Mouse (Mus musculus): ENCODE results near the gene Timp2.
A peak's percentile ranks its signal among the peaks of the same experiment; 100 is the strongest.

The Timp2 gene

DNA sequence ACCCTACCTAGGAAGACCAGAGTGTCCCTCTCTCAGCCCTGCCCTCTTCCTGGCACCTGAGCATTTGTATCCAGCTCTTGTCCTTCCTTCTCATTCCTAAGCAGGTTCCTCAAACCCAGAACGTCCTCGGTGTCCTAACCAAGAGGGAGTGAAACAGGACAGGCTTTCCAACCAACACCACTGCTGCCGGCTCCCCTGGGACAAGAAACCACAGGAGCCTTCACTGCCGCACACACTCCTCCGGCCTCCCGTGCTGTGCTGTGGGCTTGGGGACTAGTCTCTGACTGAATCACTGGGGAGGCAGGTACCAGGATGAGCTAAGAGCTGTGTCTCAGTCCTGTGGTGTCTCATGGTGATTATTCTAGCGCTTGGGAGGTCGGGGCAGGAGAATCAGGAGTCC, 14.1 kb upstream of the Timp2 start:
- no peak for DNase-seq (ENCODE audit: low read depth, low spot score)

DNA sequence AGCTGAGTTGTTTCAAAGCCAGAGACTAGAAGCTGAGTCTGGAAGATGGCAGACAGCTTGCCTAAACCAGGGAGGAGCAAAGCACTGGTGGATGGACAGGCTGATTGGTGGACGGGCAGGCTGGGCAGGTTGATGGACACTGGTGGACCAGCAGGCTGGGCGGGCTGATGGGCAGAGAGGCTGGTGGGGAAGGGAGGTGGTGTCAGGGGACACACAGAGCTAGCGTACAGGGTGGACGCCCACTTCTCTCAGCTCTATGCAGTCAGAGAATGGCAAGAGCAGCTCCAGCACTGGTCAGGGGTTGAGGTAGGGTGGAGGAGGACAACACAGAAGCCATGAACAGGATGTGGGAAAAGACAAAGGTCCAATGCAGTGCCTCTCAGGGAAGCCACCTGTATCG, 13.7 kb upstream of the Timp2 start:
- no peak for DNase-seq (ENCODE audit: low read depth, low spot score)

DNA sequence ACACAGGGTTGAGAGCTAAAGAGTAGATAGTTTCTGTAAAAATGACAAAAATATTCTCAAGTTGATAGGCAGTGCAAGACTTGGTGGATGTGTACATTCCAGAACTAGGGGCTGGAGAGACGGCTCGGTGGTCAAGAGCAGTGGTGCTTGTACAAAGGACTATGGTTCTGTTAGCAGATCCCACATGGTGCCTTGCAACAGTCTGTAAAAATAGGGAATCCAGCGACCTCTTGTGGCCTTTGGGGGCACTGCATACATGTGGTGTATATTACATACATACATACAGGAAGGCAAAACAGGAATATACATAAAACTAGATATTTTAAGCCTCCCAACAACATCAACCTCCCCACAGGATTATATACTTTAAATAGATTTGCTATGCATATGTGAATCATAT, 12.8 kb upstream of the Timp2 start:
- DNase-seq (ENCODE audit: low read depth, low spot score) = peak; percentile 61

DNA sequence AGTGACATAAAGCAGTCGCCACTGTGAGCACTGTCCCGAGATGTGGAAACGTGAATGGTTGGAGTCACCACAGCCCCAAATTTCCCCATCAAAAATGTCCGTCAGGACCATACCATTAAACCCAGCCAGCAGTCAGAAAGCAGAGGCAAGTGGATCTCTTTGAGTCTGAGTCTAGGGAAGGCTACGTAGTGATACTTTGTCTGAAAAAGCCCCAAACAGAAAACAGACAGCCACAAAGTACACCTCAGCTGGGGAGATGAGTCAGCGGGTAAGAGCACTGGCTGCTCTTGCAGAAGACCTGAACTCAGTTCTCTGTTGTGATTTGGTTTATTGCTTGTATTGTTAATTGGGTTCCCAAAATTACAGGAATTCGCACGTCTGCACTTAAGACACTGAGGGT, 11.0 kb upstream of the Timp2 start:
- DNase-seq (ENCODE audit: low read depth, low spot score) = peak; percentile 61

DNA sequence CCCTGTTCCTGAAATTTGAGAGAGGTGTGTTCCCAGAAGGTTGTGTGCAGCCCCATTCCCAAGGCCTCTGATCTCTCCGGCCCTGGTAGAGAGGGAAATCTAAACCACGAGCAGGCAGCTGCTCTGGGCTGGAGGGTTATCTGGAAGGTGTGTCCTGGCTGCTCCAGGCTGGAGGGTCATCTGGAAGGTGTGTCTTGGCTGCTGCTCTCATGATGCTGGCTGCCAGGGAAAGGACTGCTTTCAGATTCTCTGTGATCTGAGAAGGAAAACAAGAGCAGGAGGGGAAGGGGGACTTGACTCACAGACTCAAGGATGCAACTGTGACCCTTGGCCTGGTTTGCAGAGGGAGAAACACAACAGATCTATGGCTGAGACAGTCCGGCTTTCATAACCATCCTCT, 10.6 kb upstream of the Timp2 start:
- DNase-seq (ENCODE audit: low read depth, low spot score) = peak; percentile 73

DNA sequence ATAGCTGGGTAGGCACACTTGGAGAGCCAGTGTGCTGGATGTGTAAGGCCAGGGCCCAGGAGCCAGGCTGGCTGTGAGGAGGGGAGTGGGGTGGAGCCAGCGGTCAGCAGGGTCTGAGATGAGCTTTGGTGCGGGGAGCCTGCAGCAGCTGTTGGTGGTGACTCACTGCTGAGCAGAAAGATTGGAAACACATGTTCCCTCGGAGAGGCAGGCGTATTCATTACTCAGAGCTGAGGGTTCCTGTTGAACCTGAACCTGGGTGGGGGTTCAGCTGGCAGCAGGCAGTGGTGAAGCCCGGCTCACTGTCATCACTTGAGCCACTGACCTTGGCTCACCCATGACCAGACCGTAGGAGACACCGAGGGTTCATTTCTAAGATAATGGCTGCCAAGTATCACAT, 9.6 kb upstream of the Timp2 start:
- DNase-seq (ENCODE audit: low read depth, low spot score) = peak; percentile 98

DNA sequence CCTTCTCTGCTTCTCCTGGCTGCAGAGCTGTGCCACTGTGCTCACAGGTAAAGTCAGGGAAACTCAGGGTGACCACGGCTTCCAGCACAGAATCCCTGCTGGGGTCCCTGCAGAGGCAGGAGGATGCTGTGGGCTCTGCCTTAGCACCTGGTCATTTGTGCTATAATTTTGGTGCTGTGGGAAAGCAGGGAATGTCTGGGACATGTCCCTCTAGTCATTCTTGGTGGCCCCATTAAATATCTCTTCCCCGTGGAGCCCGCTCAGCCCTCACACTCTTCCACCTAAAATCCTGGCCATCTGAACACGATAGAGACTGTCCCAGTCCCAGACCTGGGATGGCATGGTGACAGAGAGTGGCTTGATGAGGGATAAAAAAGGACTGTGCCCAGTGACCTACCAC, 8.5 kb upstream of the Timp2 start:
- no peak for DNase-seq (ENCODE audit: low read depth, low spot score)

DNA sequence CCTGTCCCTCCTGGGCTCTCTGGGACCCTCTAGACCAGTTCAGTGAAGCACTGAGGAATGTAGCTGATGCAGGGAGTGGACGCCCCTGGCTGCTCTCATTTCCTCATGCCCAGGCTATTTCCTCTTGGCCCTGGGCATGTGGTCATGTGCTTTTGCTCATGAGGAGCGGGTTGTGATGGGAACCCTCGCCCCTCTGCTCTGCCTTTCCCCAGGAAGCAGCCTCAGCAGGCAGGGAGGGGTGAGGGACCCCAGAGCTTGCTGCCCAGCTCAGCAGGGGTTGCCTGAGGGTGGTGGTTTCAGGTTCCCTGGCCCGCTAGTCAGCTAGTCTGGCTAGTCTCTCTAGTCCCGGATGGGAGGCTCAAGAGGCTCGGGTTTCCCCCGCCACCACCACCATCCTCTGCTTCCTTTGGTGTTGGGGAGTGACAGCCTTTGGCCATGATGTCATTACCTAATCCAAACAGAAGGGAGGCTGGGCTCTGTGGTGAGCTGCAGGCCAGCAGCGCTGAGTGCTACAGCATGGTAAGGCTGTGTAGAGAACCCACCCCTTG, 7.5 kb upstream of the Timp2 start:
- peak; percentile 93 for DNase-seq (ENCODE audit: low read depth, low spot score)

DNA sequence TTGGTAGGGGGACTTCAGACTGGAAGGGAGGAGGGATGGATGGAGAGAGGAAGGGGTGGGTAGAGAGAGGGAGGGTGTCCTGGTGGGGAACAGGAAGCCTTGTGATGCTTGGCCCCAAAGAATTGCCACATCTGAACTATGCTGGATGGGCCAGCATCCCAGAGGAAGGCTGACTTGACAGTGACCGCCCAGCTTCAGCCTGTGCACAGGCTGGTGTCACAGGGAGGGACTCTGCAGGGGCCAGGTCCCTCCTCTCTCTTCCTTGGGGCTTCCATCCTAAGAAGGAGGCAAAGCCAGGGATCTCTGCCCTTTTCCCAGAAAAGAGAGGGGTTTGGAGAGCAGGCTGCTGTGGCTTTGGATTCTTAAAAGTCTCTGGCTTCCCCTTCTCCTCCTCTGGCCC, 7.0 kb upstream of the Timp2 start:
- peak; percentile 55 for DNase-seq (ENCODE audit: low read depth, low spot score)

DNA sequence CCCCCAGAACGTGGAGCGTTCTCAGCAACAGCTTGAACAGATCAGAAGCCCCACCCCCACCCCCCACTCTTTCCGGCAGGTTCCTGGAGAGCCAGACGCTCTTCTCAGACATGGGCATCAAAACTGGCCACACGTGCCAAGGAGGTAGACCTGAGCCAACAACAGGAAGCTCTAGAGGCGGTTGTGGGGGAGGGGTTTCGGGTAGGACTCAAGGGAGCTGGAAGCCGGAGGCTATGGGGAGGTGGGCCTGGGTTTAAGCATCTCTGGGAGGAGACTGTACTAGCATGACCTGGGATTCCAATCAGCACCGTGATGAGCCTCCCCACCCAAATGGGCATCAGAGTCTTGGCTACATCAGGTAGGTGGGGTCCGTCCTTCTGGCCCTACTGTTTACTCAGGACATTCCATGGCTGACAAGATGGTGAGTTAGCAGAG, 5.4 kb upstream of the Timp2 start:
- peak; percentile 80 for DNase-seq (ENCODE audit: low read depth, low spot score)

DNA sequence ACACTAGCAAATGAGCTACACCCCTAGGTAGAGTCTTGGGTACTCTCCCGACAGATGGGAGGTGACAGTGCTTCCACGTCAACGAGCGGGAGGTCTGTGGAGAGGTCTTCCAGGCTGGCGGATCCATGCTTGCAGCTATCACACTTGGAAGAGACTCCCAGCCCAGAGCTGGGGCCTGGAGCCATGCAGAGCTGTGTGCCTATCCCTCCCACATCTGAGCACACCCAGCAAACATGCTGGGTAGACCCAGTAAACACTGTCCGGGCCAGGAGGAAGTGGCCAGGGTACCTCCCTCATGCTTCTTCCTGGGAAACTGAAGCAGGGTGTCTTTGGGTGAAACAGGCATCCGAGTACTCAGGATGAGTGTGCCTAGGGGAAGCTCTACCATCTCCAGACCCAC, 5.0 kb upstream of the Timp2 start:
- peak; percentile 37 for DNase-seq (ENCODE audit: low read depth, low spot score)

DNA sequence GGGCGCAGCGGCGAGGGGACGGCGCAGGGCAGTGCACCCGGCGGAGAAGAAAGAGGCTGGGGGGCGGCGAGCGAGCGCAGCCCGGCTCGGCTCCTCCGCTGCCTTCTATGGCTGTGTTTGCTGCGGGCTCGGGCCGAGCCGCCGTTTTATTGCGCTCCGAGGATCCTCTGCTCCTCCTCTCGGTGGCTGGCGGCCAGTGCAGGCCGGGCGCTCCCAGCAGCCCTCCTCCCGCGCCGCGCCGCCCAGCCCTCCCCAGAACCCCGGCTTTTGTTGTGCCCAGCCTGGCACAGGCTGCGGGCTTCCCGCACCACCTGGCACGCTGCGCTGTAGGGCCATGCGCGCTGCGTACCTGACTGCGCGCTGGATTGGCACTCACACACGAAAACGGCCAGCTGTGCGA, 335 bp downstream of the Timp2 start:
- DNase-seq (ENCODE audit: low read depth, low spot score) = peak; percentile 86

DNA sequence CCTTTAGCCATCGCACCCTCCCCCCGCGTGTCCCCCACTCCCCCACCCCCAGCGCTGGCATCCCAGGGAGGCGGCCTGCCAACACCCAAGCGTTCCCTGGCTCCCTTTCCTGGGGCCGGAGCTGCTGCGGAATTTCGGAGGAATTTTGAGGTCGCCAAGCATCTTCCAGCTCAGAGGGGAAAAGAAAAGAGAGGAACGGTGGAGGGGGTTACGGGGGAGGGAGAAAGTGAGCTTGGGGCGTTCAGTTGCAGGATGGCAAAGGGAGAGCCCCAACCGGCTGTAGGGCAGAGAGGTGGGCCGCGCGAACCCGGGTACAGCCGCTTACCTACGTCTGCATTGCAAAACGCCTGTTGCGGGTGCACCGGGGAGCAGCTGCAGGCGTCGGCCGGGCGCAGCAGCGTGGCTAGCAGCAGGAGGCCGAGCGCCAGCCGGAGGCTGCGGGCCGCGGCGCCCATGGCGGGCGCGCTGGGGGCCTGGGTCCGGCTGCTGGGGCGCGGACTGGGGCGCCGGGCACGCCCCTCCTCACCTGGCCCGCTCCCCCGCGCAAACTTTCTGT, 826 bp downstream of the Timp2 start:
- DNase-seq (ENCODE audit: low read depth, low spot score) = peak; percentile 50

DNA sequence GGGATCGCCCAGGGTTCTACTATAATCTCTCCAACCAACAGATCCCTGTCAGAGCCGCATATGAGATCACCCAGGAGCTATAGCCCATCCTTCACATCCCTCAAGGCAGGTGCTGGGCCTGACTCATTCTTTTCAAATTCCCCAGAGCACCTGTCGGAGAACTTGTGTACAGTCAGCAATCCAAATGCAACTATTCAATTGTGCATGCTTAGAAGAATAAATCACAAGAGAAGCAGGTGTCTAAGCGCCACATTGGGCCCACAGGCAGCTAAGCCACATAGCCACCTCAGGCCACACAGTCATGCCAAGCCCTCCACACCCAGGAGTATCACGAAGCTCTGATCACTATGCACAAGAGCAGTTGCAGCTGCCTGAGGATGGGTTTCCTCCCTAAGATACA, 6.0 kb downstream of the Timp2 start:
- DNase-seq (ENCODE audit: low read depth, low spot score) = no peak

DNA sequence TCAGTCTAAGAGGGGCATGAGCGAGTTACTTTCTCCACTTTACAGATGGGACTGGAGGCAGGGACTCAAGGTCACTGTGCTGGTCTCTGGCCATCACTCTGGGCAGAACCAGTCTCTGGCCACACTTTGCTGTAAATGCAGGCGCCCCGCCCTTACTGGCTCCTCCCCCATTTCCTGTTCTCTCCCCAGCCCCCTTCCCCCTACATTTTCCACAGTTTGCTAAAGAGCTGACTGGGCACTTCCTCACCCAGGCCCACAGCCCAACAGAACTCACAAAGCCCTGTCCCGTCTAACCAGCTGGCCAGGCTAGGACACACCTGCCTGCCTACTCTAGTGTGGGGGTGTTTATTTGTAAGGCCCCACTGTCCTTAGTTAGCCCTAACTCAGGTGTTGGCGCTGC, 6.7 kb downstream of the Timp2 start:
- peak; percentile 84 for DNase-seq (ENCODE audit: low read depth, low spot score)

DNA sequence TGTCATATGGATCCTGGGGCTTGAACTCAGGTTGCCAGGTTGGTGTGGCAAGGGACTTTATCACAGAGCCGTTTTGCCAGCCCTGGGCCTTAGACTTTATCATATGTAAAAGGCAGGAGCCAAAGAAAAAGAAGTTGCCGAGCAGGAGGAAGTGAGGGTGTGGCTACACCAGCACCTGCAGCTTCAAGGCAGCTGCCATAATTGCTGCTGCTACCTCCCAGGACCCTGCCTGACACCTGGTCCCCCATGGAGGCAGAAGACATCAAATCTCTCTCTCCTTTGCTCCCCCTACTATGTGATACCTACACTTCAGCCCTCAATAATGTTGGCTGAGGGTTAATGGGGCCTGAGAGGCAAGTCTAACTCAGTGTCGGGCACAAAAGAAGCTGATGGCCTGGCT, 7.1 kb downstream of the Timp2 start:
- no peak for DNase-seq (ENCODE audit: low read depth, low spot score)

DNA sequence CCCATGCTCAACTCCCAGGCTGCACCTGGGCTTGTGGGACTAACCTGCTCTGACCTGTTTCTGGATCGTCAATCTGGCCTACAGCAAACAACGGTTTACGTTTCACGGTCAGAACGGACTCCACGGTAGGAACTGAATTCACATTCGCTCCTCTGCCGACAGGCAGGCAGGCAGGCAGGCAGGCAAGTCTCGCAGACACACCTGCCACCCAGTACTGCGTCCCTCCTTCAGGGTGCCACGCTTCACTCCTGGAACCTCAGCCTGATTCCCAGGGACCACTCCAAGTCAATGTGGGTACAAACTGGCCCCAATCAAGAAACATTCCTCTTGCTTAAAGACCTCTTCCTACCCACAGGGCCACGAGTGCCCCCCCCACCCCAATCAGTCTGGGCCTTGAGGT, 7.6 kb downstream of the Timp2 start:
- no peak for DNase-seq (ENCODE audit: low read depth, low spot score)

DNA sequence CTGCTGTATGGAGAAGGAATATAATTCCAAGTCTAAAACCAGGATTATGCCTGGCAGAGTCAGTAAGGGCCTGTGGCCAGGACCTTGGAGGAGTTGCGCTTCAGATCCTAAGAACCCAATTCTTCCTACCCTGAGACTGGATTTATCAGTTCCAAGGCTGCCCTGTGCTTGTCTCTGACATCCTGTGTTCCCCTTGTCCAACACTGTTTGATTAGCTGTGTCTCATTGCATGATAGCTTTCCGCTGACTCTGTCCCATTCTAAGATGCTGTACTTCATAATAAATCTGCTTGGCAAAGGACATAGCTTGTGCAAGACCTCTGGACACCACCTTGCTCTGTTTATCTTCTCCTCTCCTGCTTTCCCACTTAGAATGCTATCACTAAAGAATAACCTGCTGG, 8.1 kb downstream of the Timp2 start:
- no peak for DNase-seq (ENCODE audit: low read depth, low spot score)

DNA sequence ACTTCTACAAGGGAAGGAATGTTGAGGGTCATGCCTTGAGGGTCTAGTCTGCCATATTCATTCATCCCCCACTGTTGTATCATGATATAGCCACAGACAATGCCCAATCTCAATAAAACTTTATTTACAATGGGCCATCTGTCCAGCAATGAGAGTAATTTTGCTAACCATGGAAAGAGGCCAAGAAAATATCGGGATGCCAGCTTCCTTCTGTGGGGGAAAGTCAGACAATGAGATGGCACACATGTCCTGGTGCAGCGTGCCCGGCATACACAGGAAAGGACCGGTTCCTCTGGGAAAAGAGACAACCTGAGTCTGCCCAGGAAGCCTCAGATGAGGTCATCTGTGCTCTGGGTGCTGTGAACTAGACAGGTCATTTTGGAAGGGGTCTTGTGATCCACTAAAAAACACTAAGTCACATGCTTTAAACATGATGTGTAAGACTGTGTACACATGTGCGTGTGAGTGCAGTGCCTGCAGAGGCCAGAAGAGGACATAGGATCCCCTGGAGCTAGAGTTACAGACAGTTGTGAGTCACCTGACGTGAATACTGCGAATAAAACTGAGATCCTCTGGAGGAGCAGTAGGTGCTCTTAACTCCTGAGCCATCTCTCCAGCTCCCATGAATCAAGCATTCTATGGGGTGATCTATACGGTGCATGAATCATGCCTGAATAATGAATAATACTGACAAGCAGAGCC, 9.0 kb downstream of the Timp2 start:
- DNase-seq (ENCODE audit: low read depth, low spot score) = peak; percentile 76

DNA sequence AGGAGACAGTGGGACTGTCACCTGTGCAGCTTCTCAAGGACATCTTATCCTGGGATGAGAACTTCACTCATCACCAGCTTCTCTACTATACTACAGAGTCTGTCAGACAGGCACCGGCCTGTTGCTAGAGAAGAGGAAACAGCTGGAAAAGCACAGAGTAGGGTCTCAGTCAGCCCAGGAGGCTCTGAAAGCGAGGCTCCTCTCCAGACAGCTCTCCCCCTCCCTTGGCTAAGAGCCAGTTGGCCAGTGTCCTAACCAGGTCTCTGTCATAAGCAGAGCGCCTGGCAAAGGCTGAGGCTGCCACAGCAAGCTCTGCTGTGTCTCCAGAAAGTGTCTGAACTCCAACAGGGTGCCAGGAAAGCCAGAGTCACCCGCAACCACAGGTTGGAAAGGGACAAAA, 9.8 kb downstream of the Timp2 start:
- DNase-seq (ENCODE audit: low read depth, low spot score) = no peak

DNA sequence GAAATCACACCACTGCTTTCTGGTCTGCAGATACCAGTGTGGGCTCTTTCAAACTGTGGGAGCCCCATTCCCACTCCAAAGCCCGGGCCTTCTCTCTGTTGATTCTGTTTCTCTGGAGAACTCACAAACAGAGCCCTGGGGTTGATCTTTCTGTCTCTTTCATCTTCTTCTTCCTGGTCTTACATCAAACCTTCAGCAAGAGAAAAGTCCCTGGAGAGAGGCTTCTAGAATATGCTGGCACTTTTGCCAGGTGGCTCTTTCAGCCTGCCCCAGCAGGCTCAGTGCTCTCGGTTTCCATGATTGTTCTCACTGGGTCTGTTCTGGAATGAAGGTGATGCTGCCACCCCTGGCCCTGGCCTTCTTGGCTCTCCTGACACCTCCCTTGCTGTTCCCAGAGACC, 11.9 kb downstream of the Timp2 start:
- DNase-seq (ENCODE audit: low read depth, low spot score) = no peak

DNA sequence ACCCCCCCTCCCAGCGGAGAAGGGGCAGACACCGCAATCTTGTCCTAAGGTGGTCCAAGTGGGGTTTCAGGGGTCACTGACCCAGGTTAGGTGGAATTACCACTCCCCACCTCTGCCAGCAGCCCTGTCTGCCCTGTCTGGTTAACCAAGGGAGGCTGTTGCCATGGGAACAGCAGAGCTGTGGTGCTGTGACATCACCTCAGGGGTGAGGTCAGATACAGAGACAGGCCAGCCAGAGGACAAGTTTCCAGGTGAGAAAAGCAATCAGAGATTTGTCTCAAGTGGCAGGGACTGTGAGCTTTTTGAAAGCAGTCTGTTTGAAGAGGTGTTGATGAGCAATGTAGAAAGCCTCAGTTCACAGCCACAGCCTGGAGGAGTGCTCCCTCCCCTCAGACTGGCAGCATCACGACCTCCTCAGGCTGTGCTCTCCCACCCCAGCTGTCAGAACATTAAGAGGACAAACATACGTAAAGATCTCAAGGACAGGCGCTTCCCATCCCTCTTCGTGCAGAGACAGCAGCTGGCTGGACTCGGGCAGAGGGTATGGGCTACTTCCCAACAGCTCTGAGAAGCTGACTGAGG, 13.0 kb downstream of the Timp2 start, which contains the start of gene Cep295nl:
Gene Cep295nl, minus strand, starts transcription at position 101 of the 582 bp plus-strand sequence.
- no peak for DNase-seq (ENCODE audit: low read depth, low spot score)
